Mouse (Mus musculus) layer of hippocampus, postnatal 10 days (tissue): ENCODE measurements around the gene Tm2d3. TPM values are rescaled to one million over a fixed set of nuclear protein-coding genes. Genes with fewer than 3 reads are reported as not detected.
A peak's percentile ranks its signal among the peaks of the same experiment; 100 is the strongest.

Experiments
- DNase-seq, 2 experiments: peaks; one replicate each; pipeline ENCODE4 v3.0.0; 2021; ENCODE audit warnings: low spot score in 2 of 2
- long read RNA-seq: library from polyadenylated mRNA; stranded (forward); transcript quantifications from one replicate; pipeline ENCODE4 v2.0.0, GENCODE M21; 2023
- total RNA-seq, 2 experiments: library from RNA; stranded (reverse); gene quantifications; 2 replicates each; pipeline ENCODE4 v1.2.3; 2021

Tm2d3 gene
- total RNA-seq: 10 to 100 TPM; 29.5 to 30.4 TPM
- long read RNA-seq, transcript Tm2d3-201 (5 exons, 908 nt): major isoform, 33 of 51 reads
- long read RNA-seq, partial matches to known transcripts: 1 of 51 reads
- long read RNA-seq, other reads (novel, unspliced or antisense): 13 of 51 reads

GRCm38 (mm10) chr7:65690869-65691268 is at the start of gene Tm2d3:
Gene Tm2d3, plus strand, starts transcription at chr7:65691169.
- DNase-seq: no peak

- DNase-seq: no peak
These were observed 48.3 kb upstream of the Tm2d3 start for GRCm38 (mm10) chr7:65642371-65643304.

GRCm38 (mm10) chr7:65643861-65644421 is 47.0 kb upstream of the Tm2d3 start:
- no peak for DNase-seq

- DNase-seq: peak; percentile 93 to 96
These were observed 46.2 kb upstream of the Tm2d3 start, which contains the start of gene Tarsl2 for GRCm38 (mm10) chr7:65644643-65645351. Gene Tarsl2, plus strand, starts transcription at chr7:65644898.

GRCm38 (mm10) chr7:65645996-65646395 is 45.0 kb upstream of the Tm2d3 start:
- DNase-seq: no peak

GRCm38 (mm10) chr7:65650662-65651061 is 40.3 kb upstream of the Tm2d3 start:
- no peak for DNase-seq

- DNase-seq: no peak
These were observed 33.4 kb upstream of the Tm2d3 start for GRCm38 (mm10) chr7:65657490-65658120.

GRCm38 (mm10) chr7:65663225-65663790 is 27.7 kb upstream of the Tm2d3 start:
- no peak for DNase-seq

GRCm38 (mm10) chr7:65663886-65664285 is 27.1 kb upstream of the Tm2d3 start:
- DNase-seq: no peak

GRCm38 (mm10) chr7:65667491-65667890 is 23.5 kb upstream of the Tm2d3 start:
- no peak for DNase-seq

GRCm38 (mm10) chr7:65678050-65678449 is 12.9 kb upstream of the Tm2d3 start:
- DNase-seq: no peak

- no peak for DNase-seq
These were observed 11.9 kb upstream of the Tm2d3 start for GRCm38 (mm10) chr7:65678900-65679595.

GRCm38 (mm10) chr7:65681166-65681565 is 9.8 kb upstream of the Tm2d3 start:
- DNase-seq: no peak

- DNase-seq: no peak
These were observed 6.6 kb upstream of the Tm2d3 start for GRCm38 (mm10) chr7:65684256-65684835.

GRCm38 (mm10) chr7:65686664-65687063 is 4.3 kb upstream of the Tm2d3 start:
- no peak for DNase-seq

GRCm38 (mm10) chr7:65691929-65692605 is 1.1 kb downstream of the Tm2d3 start:
- DNase-seq: no peak

GRCm38 (mm10) chr7:65692883-65693282 is 1.9 kb downstream of the Tm2d3 start:
- DNase-seq: no peak

GRCm38 (mm10) chr7:65693301-65693821 is 2.4 kb downstream of the Tm2d3 start:
- peak; percentile 91 to 94 for DNase-seq

- DNase-seq: no peak
These were observed 5.5 kb downstream of the Tm2d3 start for GRCm38 (mm10) chr7:65696450-65696849.
